Mouse (Mus musculus): ENCODE data around the gene Pinlyp.

Pinlyp gene

GRCm38 (mm10) chr7:24563191-24563836 is 17.4 kb upstream of the Pinlyp start:
- peak; percentile 85 for DNase-seq (ENCODE audit: low read depth, low spot score)

GRCm38 (mm10) chr7:24561450-24561849 is 15.5 kb upstream of the Pinlyp start:
- DNase-seq (ENCODE audit: low read depth, low spot score), result no peak

- DNase-seq (ENCODE audit: low read depth, low spot score), result peak; percentile 88
Measured at GRCm38 (mm10) chr7:24555786-24556185, 9.9 kb upstream of the Pinlyp start.

GRCm38 (mm10) chr7:24551985-24552759 is 6.3 kb upstream of the Pinlyp start:
- DNase-seq (ENCODE audit: low read depth, low spot score), result no peak

GRCm38 (mm10) chr7:24547534-24548036 is 1.7 kb upstream of the Pinlyp start:
- peak; percentile 44 for DNase-seq (ENCODE audit: low read depth, low spot score)

- DNase-seq (ENCODE audit: low read depth, low spot score), result peak; percentile 99
Measured at GRCm38 (mm10) chr7:24546634-24547389, 894 bp upstream of the Pinlyp start.

- peak; percentile 60 for DNase-seq (ENCODE audit: low read depth, low spot score)
Measured at GRCm38 (mm10) chr7:24544506-24544905, 1.4 kb downstream of the Pinlyp start.

GRCm38 (mm10) chr7:24539686-24540085 is 6.2 kb downstream of the Pinlyp start:
- no peak for DNase-seq (ENCODE audit: low read depth, low spot score)

- no peak for DNase-seq (ENCODE audit: low read depth, low spot score)
Measured at GRCm38 (mm10) chr7:24538701-24539100, 7.2 kb downstream of the Pinlyp start.

GRCm38 (mm10) chr7:24538154-24538553 is 7.8 kb downstream of the Pinlyp start:
- DNase-seq (ENCODE audit: low read depth, low spot score), result no peak

GRCm38 (mm10) chr7:24537591-24537990 is 8.3 kb downstream of the Pinlyp start:
- DNase-seq (ENCODE audit: low read depth, low spot score), result no peak

- DNase-seq (ENCODE audit: low read depth, low spot score), result no peak
Measured at GRCm38 (mm10) chr7:24537081-24537480, 8.8 kb downstream of the Pinlyp start.

GRCm38 (mm10) chr7:24534301-24534700 is 11.6 kb downstream of the Pinlyp start:
- DNase-seq (ENCODE audit: low read depth, low spot score), result no peak

GRCm38 (mm10) chr7:24533806-24534205 is 12.1 kb downstream of the Pinlyp start:
- DNase-seq (ENCODE audit: low read depth, low spot score), result no peak

- DNase-seq (ENCODE audit: low read depth, low spot score), result no peak
Measured at GRCm38 (mm10) chr7:24533031-24533571, 12.8 kb downstream of the Pinlyp start.

GRCm38 (mm10) chr7:24531211-24531971 is 14.5 kb downstream of the Pinlyp start:
- peak; percentile 89 for DNase-seq (ENCODE audit: low read depth, low spot score)

- DNase-seq (ENCODE audit: low read depth, low spot score), result peak; percentile 99
Measured at GRCm38 (mm10) chr7:24530062-24530931, 15.6 kb downstream of the Pinlyp start, which contains the start of gene Irgq. Gene Irgq, plus strand, starts transcription at chr7:24530689.

GRCm38 (mm10) chr7:24529580-24529979 is 16.3 kb downstream of the Pinlyp start:
- DNase-seq (ENCODE audit: low read depth, low spot score), result no peak

- no peak for DNase-seq (ENCODE audit: low read depth, low spot score)
Measured at GRCm38 (mm10) chr7:24528861-24529260, 17.1 kb downstream of the Pinlyp start.

All from A20 (cell line).